Mouse (Mus musculus) brain, embryonic 14.5 days (tissue): Measurements from ENCODE around the gene Sgip1. TPM values are rescaled to one million over a fixed set of nuclear protein-coding genes. Genes with fewer than 3 reads are reported as not detected.

Experiments used
- DNase-seq: peaks from one replicate; pipeline ENCODE4 v3.0.0-alpha.2; 2011; ENCODE audit warnings: low read depth
- CTCF ChIP-seq: fragments of 200-500 bp; IDR thresholded peaks from 2 replicates; pipeline ENCODE4 v1.5.1; 2012; ENCODE audit warnings: inconsistent platforms, mild to moderate bottlenecking, moderate library complexity, borderline replicate concordance; ENCODE audit not compliant: insufficient read depth, insufficient read length; ENCODE audit errors: extremely low read depth
- POLR2A ChIP-seq: fragments of 200-500 bp; IDR thresholded peaks from 2 replicates; pipeline ENCODE4 v1.6.1; 2012; ENCODE audit warnings: mild to moderate bottlenecking, inconsistent platforms, borderline replicate concordance; ENCODE audit not compliant: poor library complexity, insufficient read depth, insufficient read length, severe bottlenecking; ENCODE audit errors: extremely low read depth
- polyA plus RNA-seq: library from polyadenylated mRNA; depleted of rRNA; stranded (reverse); fragments of >200 nt; gene quantifications from 2 replicates; pipeline ENCODE4 v1.2.3, GENCODE M21; 2012

The Sgip1 gene
- polyA plus RNA-seq, 1 experiment = 44.3 TPM

DNA sequence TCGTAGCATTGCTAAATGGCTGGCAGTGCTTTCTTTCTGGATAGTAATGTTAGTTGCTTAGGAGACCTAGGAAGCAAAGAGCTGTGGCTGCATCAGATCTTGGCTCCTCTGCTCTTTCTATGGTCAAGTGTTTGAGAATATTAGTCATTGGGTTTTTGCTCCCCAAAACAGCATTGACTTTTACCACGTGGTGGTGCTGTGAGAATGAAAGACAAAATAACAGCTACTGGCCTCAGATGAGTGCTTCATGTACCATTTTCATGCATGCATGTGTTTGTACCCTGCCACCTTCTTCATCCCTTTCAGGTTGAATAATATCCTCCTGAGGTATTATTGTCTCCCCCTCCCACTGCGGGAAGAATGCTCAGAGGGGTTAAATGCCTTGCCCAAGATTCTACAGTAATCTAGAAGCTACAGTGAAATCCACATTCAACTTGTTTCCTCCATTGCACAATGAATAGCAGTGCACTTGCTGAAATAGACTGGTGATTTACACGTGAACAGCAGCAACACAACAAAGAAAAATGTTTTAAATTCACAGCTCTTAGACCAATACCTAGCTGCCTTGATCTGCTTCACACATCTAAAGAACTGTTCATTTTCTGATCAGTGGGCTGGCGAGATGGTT is 172.7 kb downstream of the Sgip1 start:
- DNase-seq = no peak
- no peak for TF ChIP-seq CTCF
- TF ChIP-seq POLR2A = no peak

DNA sequence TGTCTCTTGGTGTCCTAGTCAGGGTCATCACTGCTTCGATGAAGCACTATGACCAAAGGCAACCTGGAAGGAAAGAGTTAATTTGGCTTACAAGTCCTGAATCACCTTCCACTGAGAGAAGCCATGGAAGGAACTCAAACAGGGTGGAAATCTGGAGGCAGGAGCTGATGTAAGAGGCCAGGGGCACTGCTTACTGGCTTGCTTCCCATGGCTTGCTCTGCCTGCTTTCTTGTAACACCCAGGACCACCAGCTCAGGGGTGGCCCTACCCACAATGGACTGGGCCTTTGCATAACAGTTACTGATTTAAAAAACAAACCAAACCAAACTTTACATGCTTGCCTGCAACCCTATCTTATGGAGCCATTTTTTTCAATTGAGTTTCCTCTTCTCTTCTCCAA is 177.1 kb downstream of the Sgip1 start:
- DNase-seq = no peak
- TF ChIP-seq CTCF (no peak), POLR2A (no peak)

DNA sequence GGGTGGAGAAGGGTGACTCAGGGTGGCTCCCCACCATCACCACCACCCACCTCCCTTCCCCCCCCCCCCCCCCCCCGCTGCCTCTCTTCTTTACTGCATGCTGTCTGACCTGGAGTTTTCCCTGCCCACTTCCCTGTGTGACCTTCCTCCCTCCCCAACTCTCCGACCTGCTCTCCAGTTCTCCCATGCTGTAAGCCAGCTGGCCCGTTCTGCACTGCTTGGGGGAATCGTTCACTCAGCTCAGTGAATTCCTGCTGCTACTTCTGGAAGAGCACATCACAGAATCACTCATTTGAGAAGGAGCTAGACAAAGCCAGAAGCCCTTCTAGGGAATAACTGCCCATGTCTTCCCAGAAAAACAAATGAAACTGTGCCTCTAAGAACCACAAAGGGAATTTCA is 188.4 kb downstream of the Sgip1 start:
- DNase-seq = no peak
- TF ChIP-seq CTCF (no peak), POLR2A (no peak)

DNA sequence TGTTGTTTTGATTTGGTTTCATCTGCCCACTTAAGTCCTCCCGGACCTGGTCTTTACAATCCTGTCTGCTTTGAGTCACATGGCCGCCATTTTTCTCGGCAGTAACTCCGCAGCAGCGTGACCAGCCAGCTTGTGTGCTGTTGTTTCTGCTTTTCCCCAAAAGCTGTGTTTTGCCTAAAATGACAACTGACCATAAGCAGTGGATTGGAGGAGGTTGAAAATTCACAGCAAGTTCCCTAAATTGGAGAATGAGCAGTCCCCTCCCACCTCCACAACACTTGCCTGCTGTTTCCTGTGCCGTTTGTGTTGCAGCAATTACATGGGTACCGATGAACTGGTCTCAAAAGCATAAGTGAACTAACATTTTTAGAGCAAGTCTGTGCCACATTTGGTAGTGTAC is 189.6 kb downstream of the Sgip1 start:
- no peak for DNase-seq
- no peak for TF ChIP-seq CTCF
- TF ChIP-seq POLR2A = no peak

DNA sequence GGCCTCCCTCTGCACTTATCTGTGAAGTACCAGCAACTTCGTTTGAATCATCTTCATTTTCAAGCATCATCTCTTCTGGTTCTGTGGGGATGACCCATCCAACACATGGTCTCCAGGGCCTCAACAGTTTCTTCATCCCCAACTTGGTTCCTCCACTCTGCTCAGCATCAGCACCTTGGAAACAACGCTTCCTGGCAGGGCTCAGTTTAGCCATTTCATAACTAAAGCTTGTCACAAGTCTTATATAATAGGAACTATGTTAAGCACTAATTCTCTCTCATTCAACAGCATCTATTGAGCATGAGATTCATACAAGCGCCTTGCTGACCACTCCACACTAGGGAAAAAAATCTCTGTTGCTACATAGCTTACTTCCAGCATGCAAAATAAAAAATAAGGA is 199.2 kb downstream of the Sgip1 start:
- no peak for DNase-seq
- TF ChIP-seq POLR2A = no peak
- no peak for TF ChIP-seq CTCF

DNA sequence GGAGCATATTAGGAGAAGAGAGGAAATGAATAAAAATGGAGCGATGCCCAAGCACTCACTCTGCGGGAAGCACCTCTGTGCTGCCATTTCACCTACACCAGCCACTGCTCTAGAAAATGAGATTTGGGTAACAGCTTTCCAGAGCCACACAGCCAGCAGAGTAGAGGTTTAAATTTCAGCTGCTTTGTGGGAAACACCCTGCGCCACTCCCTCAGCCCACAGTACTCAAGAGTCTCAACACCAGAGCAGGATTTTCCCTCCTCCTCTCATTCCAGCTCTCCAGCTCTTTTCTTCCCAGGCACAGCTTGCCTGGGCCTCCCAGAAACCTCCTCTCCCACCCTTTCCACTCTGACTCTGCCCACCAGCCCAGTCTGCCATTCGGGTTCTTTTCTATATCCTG is 199.6 kb downstream of the Sgip1 start:
- no peak for TF ChIP-seq CTCF
- TF ChIP-seq POLR2A = no peak

DNA sequence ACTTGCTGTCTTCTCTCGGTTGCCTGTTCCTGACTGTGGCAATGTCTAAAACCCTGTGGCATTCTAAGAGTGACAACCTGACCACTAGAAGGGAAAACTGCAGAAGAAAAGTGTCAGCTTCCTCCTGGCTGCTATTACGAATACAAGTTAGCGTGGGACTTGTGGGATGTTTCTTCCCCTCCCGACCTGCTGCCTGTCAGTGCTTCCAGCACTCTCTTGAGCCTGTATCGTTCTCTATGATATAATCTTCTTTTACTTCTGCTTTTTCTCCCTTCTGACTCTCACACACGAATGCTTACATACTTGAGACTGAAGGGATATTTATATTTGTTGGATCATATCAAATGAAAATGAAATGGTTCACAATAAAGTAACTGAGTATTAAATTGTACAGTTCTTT is 203.2 kb downstream of the Sgip1 start:
- no peak for TF ChIP-seq CTCF
- TF ChIP-seq POLR2A = no peak
- no peak for DNase-seq

More for the DNA sequence above, 199.6 kb downstream of the Sgip1 start:
- DNase-seq = no peak

DNA sequence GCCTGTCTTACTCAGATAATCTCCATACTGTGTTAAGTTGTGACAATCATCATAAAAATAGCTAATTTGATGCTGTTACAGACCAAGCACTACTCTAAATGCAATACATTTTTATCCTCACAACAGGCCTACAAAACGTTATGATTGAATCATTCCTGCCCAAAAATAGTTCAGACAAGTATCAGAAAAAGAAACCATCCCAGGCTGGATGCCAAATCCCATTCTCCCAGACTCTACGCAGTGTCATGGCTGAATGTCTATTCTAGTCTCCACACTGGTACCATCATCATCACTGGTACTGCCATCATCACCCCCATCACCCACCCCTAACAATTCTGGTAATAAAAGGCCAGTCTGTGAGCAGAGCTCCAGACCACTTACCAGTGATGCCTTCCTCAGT is 211.4 kb downstream of the Sgip1 start:
- no peak for DNase-seq
- no peak for TF ChIP-seq CTCF
- no peak for TF ChIP-seq POLR2A

DNA sequence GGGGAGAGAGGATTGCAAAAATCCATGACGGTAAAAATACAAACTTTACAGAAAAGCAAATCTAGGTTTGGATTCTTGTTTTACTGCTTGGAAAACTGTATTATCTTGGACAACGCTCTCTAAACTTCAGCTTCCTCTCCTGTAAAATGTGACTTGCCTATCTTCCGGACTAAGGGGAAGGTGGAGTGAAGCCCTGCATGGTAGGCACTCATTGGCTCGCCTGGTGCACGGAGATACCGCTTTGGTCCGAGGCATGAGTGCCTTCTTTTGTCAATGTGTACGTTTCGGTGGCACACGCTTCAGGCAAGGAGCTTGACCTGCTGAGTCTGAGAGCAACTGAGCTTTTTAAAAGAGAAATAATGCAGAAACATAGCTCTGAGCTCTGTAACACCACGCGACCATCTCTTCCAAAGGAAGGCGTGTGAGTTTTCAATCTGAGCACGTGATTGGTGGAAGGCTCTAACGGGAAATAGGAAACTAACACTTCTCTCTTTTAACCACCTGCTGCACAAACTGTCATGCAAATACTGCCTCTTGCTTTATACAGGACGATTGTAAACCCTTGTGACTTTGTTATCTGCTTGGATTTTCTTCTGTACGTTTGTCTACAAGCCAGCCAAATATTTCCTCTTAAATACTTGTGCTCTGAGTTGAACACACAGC is 214.3 kb downstream of the Sgip1 start:
- DNase-seq = no peak

DNA sequence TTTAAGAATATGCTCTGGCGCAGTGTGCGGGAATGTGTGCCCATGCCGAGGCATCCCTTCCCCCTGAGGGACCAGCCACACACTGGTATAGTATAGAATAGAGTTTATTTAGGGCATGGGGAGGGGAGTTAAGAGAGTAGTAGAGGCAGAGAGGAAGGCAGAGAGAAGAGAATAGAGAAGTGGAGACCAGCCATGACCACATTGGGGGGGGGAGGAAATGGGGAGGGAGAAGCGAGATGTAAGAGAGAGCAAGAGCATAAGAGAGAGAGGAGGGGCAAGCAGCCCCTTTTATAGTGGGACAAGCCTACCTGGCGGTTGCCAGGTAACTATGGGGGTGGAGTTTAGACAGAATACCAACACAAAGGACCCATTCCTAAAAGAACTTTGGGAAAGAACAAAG is 218.3 kb downstream of the Sgip1 start:
- TF ChIP-seq POLR2A (no peak), CTCF (no peak)
- DNase-seq = no peak

More for the DNA sequence above, 214.3 kb downstream of the Sgip1 start:
- TF ChIP-seq POLR2A (no peak), CTCF (no peak)

DNA sequence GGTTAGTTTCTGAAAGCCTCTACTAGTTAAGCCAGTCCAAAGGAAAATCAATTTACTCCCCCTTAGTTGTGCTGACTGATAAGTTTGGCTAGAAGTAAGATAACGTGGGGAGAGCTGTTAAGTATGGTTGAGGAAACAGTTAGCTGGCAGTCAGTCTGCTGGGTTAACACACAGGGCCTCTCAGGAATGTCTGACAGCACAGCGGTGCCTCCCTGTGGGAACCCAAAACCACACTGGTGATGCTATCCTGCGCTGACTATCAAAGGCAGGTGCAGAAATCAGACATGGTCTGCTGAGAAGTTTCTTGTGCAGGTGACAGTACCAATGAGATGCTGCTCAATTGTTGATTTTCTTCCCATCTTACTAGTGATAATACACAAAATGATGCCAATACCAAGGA is 223.1 kb downstream of the Sgip1 start:
- DNase-seq = no peak

DNA sequence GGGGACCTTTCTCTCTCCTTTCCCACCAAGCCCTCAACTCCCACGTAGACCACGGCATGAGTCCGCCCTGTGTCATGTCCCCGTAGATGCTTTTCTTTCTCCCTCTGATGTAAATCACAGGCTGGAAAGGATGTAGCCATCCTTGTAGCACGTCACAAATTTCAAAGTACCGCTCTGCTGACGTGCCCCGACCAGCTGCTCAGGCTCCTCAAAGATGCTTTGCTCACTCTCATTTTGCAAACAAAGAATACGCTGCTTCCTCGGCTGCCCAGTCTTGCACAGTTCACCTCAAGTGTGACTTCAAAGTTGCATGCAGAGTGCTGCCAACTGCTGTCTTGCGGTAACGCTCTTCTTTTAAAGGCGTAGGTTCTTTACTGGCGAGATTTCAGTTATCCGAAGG is 226.7 kb downstream of the Sgip1 start:
- DNase-seq = no peak
- no peak for TF ChIP-seq CTCF
- TF ChIP-seq POLR2A = no peak

More for the DNA sequence above, 223.1 kb downstream of the Sgip1 start:
- TF ChIP-seq POLR2A = no peak
- TF ChIP-seq CTCF = no peak
